Mouse (Mus musculus) megakaryocyte, embryonic 14.5 days (primary cell): ENCODE measurements around the gene Ptp4a2. TPM values are rescaled to one million over a fixed set of nuclear protein-coding genes. Genes with fewer than 3 reads are reported as not detected.

Experiments
- H3K27me3 ChIP-seq: replicated peaks from 2 replicates; pipeline ENCODE3; 2012; ENCODE audit warnings: inconsistent platforms
- H3K36me3 ChIP-seq: replicated peaks from 2 replicates; pipeline ENCODE3; 2012; ENCODE audit warnings: low read length, inconsistent platforms, mixed read lengths
- H3K4me1 ChIP-seq: 2 replicates; pipeline ENCODE4 v1.6.1; 2012; ENCODE audit warnings: inconsistent platforms
- H3K4me3 ChIP-seq: replicated peaks from 2 replicates; pipeline ENCODE3; 2012; ENCODE audit warnings: moderate library complexity, mild to moderate bottlenecking, inconsistent platforms
- H3K9me3 ChIP-seq: 2 replicates; pipeline ENCODE4 v1.6.1; 2012; ENCODE audit warnings: inconsistent platforms
- FLI1 ChIP-seq: IDR thresholded peaks from 2 replicates; pipeline ENCODE4 v1.6.1; 2012; ENCODE audit warnings: low read length, inconsistent platforms, mixed read lengths
- GATA1 ChIP-seq: IDR thresholded peaks from 3 replicates; pipeline ENCODE4 v1.6.1; 2012; ENCODE audit warnings: mixed read lengths, low read length, inconsistent platforms, borderline replicate concordance
- polyA plus RNA-seq: library from polyadenylated mRNA; stranded (reverse); fragments of >175 nt; gene quantifications from 2 replicates; pipeline ENCODE4 v1.2.3, GENCODE M21; 2012; ENCODE audit warnings: low replicate concordance; ENCODE audit not compliant: insufficient read depth

The Ptp4a2 gene
- polyA plus RNA-seq, 1 experiment: 30.1 TPM

DNA sequence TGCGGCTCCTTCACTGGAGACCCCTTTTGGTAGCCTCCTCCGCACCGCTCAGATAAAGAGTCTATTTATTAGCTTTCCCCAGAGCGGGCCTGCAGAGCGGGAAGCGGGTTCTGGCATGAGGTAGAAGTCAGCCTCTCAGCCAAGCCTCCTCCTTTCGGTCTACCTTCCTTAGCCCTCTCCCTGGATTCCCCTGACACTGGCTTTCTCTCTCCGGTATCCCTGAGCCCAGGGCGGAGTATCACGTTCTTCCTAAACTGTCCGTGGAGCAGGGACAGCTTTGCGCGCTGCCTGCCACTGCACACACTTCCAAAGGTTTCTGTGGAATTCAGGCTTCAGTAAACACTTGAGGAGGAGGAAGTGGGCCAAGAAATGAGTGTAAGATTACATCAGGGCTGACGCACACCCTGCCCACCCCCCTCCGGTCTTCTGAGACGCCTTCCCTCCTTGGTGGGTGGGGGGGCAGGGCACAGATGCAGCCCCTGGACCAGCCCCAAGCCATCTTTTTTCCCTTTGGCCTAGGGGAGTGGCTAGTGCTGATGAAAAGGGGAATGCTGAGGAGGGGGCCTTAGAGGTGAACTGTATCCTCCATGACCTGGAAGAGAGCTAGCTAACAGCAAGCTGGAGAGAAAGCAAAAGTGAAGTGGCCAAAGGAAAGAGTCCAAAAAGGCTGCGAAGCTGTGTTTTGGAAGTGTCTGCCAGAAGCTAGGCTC, 15.7 kb upstream of the Ptp4a2 start:
- Histone ChIP-seq H3K4me3 (no peak overlapping the region), H3K9me3 (no peaks in the 10 kb centered on the region), H3K36me3 (no peaks in the 10 kb centered on the region), H3K27me3 (peaks cover 2% of the 10 kb centered on the region), H3K4me1 (peaks cover 54% of the 10 kb centered on the region)
- TF ChIP-seq FLI1: no peak
- no peak for TF ChIP-seq GATA1

DNA sequence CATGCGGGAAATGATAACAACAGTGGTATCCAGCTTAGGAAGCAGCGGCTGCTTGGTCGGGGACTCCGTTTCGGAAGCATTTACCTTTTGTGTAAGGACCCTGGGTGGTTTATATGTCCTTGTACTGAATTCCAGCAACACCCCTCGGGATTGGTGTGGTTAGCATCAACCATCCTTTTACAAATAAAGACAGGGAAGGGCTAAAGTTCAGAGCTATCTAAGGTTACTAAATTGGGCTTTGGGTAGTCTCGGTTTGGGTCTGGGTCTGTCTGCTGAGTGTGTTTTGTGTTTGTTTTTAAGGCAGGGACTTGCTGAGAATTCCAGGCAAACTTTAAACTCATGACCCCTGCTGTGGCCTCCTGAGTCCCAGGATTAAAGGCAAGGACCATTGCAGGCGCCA, 15.2 kb upstream of the Ptp4a2 start:
- peaks cover 49% of the 10 kb centered on the region for H3K4me1 ChIP-seq
- H3K27me3 ChIP-seq: peaks cover 2% of the 10 kb centered on the region
- TF ChIP-seq FLI1: no peak
- TF ChIP-seq GATA1: no peak
- H3K9me3 ChIP-seq: no peaks in the 10 kb centered on the region
- H3K4me3 ChIP-seq: no peak overlapping the region
- H3K36me3 ChIP-seq: no peaks in the 10 kb centered on the region

DNA sequence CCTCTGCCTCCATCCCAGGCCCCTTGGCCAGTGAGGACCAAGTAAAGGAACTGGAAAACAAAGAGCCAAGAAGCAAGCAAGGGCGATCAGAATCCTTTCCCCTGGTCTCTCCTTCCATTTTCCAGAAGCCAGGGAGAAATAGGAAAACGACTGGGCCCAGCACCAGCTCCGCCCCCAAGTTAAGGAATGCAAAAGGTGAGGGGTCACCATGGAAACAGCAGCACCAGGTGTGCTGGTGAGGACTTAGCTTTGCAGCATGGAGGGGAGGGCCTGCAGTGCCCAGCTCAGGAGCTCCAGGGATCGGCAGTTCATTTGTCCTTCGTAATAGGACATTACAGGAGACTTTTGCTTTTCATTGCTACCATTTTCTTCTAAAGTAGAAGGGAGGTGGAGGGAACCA, 13.0 kb upstream of the Ptp4a2 start:
- H3K9me3 ChIP-seq: no peaks in the 10 kb centered on the region
- peaks cover 2% of the 10 kb centered on the region for H3K27me3 ChIP-seq
- TF ChIP-seq GATA1: no peak
- TF ChIP-seq FLI1: no peak
- H3K4me1 ChIP-seq: peaks cover 28% of the 10 kb centered on the region
- H3K4me3 ChIP-seq: no peak overlapping the region
- no peaks in the 10 kb centered on the region for H3K36me3 ChIP-seq

- Histone ChIP-seq H3K4me3 (peak overlapping the region; percentile 80), H3K4me1 (peaks cover 9% of the 10 kb centered on the region), H3K9me3 (no peaks in the 10 kb centered on the region), H3K36me3 (no peaks in the 10 kb centered on the region), H3K27me3 (no peaks in the 10 kb centered on the region)
- TF ChIP-seq GATA1 (no peak), FLI1 (no peak)
Measured at GRCm38 (mm10) chr4:129803368-129803767, 7.7 kb upstream of the Ptp4a2 start.

DNA sequence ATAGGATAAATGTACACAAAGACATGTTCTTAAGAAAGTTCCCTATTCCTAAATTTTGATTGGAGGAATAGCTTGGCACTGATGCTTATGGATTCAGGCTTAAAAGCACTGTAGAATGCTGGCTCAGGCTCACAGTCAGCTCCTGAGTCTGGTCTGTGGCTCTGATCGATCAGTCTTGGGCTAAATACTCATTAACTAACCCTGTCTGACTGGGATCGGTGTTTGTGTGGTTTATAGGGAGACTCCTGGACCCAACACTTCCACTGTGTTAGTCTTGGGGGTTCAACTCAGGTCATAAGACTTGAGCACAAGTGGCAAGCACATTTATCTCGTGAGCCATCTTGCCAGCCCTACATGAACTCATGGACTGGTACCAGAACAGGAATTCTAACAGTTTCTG, 6.0 kb upstream of the Ptp4a2 start:
- peaks cover 23% of the 10 kb centered on the region for H3K4me1 ChIP-seq
- TF ChIP-seq FLI1 (no peak), GATA1 (no peak)
- no peaks in the 10 kb centered on the region for H3K36me3 ChIP-seq
- no peak overlapping the region for H3K4me3 ChIP-seq
- no peaks in the 10 kb centered on the region for H3K9me3 ChIP-seq
- no peaks in the 10 kb centered on the region for H3K27me3 ChIP-seq

- Histone ChIP-seq H3K4me1 (peaks cover 37% of the 10 kb centered on the region), H3K9me3 (peaks cover 3% of the 10 kb centered on the region; the same call in 1 of the 2 replicates), H3K4me3 (peak overlapping the region; percentile 92), H3K27me3 (no peaks in the 10 kb centered on the region), H3K36me3 (peaks cover 6% of the 10 kb centered on the region)
- TF ChIP-seq GATA1 (no peak), FLI1 (no peak)
Measured at GRCm38 (mm10) chr4:129811605-129812468, 818 bp downstream of the Ptp4a2 start.

- Histone ChIP-seq H3K4me1 (peaks cover 24% of the 10 kb centered on the region), H3K27me3 (no peaks in the 10 kb centered on the region), H3K4me3 (no peak overlapping the region), H3K36me3 (peaks cover 6% of the 10 kb centered on the region), H3K9me3 (peaks cover 3% of the 10 kb centered on the region; the same call in 1 of the 2 replicates)
- no peak for TF ChIP-seq GATA1
- TF ChIP-seq FLI1: no peak
Measured at GRCm38 (mm10) chr4:129817591-129817990, 6.6 kb downstream of the Ptp4a2 start.

DNA sequence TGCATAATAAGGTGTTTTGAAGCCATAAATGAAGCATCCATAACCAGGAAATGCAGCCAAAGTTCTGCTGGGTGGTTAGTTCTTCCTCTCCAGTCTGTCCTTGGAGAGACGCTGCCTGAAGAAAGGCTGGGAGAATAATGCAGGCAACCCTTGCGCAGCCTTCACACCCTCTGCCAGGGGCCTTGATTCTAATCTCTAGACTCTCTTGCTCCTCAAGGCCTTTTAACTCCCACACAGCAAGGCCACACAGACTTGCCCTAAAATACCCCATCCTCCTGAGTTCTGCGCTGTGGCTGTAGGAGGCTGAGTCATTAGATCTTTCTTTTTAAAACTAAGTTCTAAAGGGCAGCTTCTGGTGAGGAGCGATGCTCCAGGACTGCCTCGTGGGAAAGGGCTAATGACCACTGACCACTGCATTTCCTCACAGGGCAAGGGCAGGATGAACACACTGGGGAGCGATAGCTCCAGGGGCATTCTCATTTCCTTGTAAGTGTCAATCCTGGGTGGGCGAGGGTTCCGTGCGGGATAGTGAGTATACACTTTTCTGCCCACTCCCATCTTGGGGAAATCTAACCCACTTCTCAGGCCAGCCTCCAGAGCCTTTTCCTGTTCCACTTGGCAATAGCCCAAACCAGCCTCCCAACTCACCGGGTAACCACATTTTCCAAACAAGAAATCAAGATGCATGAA, 7.6 kb downstream of the Ptp4a2 start:
- peaks cover 15% of the 10 kb centered on the region for H3K36me3 ChIP-seq
- peaks cover 3% of the 10 kb centered on the region; the same call in 1 of the 2 replicates for H3K9me3 ChIP-seq
- peak overlapping the region; percentile 88 for H3K4me3 ChIP-seq
- TF ChIP-seq FLI1 (no peak), GATA1 (no peak)
- H3K27me3 ChIP-seq: no peaks in the 10 kb centered on the region
- peaks cover 34% of the 10 kb centered on the region for H3K4me1 ChIP-seq

GRCm38 (mm10) chr4:129819712-129820336, 8.8 kb downstream of the Ptp4a2 start:
- no peaks in the 10 kb centered on the region for H3K27me3 ChIP-seq
- no peak for TF ChIP-seq FLI1
- TF ChIP-seq GATA1: no peak
- peaks cover 20% of the 10 kb centered on the region for H3K36me3 ChIP-seq
- H3K4me3 ChIP-seq: peak overlapping the region; percentile 97
- H3K4me1 ChIP-seq: peaks cover 44% of the 10 kb centered on the region
- H3K9me3 ChIP-seq: no peaks in the 10 kb centered on the region
